Mouse (Mus musculus): Measurements from ENCODE around the gene Tmie. TPM values are rescaled to one million over a fixed set of nuclear protein-coding genes. Genes with fewer than 3 reads are reported as not detected.
A peak's percentile ranks its signal among the peaks of the same experiment; 100 is the strongest.

Tmie gene
- total RNA-seq, 1 experiment from 2014 or later = 0.23 TPM

- ATAC-seq (replicated peaks; ENCODE audit: low read depth, poor library complexity, severe bottlenecking) = no peak
These were observed 10.3 kb upstream of the Tmie start for GRCm38 (mm10) chr9:110890026-110890783.

GRCm38 (mm10) chr9:110888935-110889334, 9.0 kb upstream of the Tmie start:
- no peak for ATAC-seq (replicated peaks; ENCODE audit: low read depth, poor library complexity, severe bottlenecking)

- ATAC-seq (replicated peaks; ENCODE audit: low read depth, poor library complexity, severe bottlenecking) = no peak
These were observed 7.7 kb upstream of the Tmie start for GRCm38 (mm10) chr9:110887388-110888303.

- no peak for ATAC-seq (replicated peaks; ENCODE audit: low read depth, poor library complexity, severe bottlenecking)
These were observed 2.0 kb upstream of the Tmie start for GRCm38 (mm10) chr9:110881953-110882352.

GRCm38 (mm10) chr9:110880772-110881171, 859 bp upstream of the Tmie start:
- no peak for ATAC-seq (replicated peaks; ENCODE audit: low read depth, poor library complexity, severe bottlenecking)

- ATAC-seq (replicated peaks; ENCODE audit: low read depth, poor library complexity, severe bottlenecking) = no peak
These were observed 557 bp downstream of the Tmie start, which contains the start of gene Als2cl for GRCm38 (mm10) chr9:110879191-110879920. TSS of gene Als2cl (plus strand) at chr9:110879870.

GRCm38 (mm10) chr9:110877888-110878287, 2.0 kb downstream of the Tmie start:
- ATAC-seq (replicated peaks; ENCODE audit: low read depth, poor library complexity, severe bottlenecking) = peak; percentile 16; the same call in 1 of the 2 replicates

GRCm38 (mm10) chr9:110877353-110877752, 2.6 kb downstream of the Tmie start:
- peak; percentile 26 for ATAC-seq (replicated peaks; ENCODE audit: low read depth, poor library complexity, severe bottlenecking)

GRCm38 (mm10) chr9:110875288-110875695, 4.6 kb downstream of the Tmie start:
- ATAC-seq (replicated peaks; ENCODE audit: low read depth, poor library complexity, severe bottlenecking) = no peak

- ATAC-seq (replicated peaks; ENCODE audit: low read depth, poor library complexity, severe bottlenecking) = no peak
These were observed 5.2 kb downstream of the Tmie start for GRCm38 (mm10) chr9:110874660-110875191.

- ATAC-seq (replicated peaks; ENCODE audit: low read depth, poor library complexity, severe bottlenecking) = no peak
These were observed 5.9 kb downstream of the Tmie start for GRCm38 (mm10) chr9:110873681-110874659.

GRCm38 (mm10) chr9:110871030-110871429, 8.9 kb downstream of the Tmie start:
- peak; percentile 78 for ATAC-seq (replicated peaks; ENCODE audit: low read depth, poor library complexity, severe bottlenecking)

- peak; percentile 77 for ATAC-seq (replicated peaks; ENCODE audit: low read depth, poor library complexity, severe bottlenecking)
These were observed 20.8 kb downstream of the Tmie start for GRCm38 (mm10) chr9:110858967-110859596.

GRCm38 (mm10) chr9:110858523-110858922, 21.4 kb downstream of the Tmie start:
- no peak for ATAC-seq (replicated peaks; ENCODE audit: low read depth, poor library complexity, severe bottlenecking)

GRCm38 (mm10) chr9:110857781-110858472, 22.0 kb downstream of the Tmie start, which contains the start of gene Prss50:
TSS of gene Prss50 (plus strand) at chr9:110857967.
- ATAC-seq (replicated peaks; ENCODE audit: low read depth, poor library complexity, severe bottlenecking) = no peak

- ATAC-seq (replicated peaks; ENCODE audit: low read depth, poor library complexity, severe bottlenecking) = peak; percentile 31
These were observed 23.0 kb downstream of the Tmie start for GRCm38 (mm10) chr9:110856920-110857319.

- no peak for ATAC-seq (replicated peaks; ENCODE audit: low read depth, poor library complexity, severe bottlenecking)
These were observed 24.0 kb downstream of the Tmie start for GRCm38 (mm10) chr9:110855903-110856302.

- ATAC-seq (replicated peaks; ENCODE audit: low read depth, poor library complexity, severe bottlenecking) = no peak
These were observed 30.8 kb downstream of the Tmie start for GRCm38 (mm10) chr9:110849162-110849561.

Data from common myeloid progenitor, adult 5-6 weeks (primary cell).